Mouse (Mus musculus) midbrain, postnatal 0 days (tissue): ENCODE results near the gene Hnrnpul2. TPM values are rescaled to one million over a fixed set of nuclear protein-coding genes. Genes with fewer than 3 reads are reported as not detected.
A peak's percentile ranks its signal among the peaks of the same experiment; 100 is the strongest.

Experiments used
- ATAC-seq: fragments of 200-750 bp; cut with Nextera tagmentation; 2 replicates; pipeline ENCODE4 v1.8.0; 2017; ENCODE audit warnings: moderate number of reproducible peaks, mild to moderate bottlenecking, moderate TSS enrichment, moderate library complexity; ENCODE audit not compliant: low FRiP score
- DNase-seq: peaks from one replicate; pipeline ENCODE4 v3.0.0-alpha.2; 2015; ENCODE audit warnings: low spot score
- H3K27ac ChIP-seq: fragments of 300-500 bp; sonication (generic); 2 replicates; pipeline ENCODE4 v1.5.1; 2014; ENCODE audit warnings: low read depth, mild to moderate bottlenecking, low read length, mixed read lengths
- H3K27me3 ChIP-seq: fragments of 300-500 bp; sonication (generic); 2 replicates; pipeline ENCODE4 v1.6.1; 2014; ENCODE audit warnings: low read length, control low read depth, mixed read lengths; ENCODE audit not compliant: insufficient read depth
- H3K36me3 ChIP-seq: fragments of 300-500 bp; sonication (generic); 2 replicates; pipeline ENCODE4 v1.6.1; 2014; ENCODE audit warnings: low read length, control low read depth, mixed read lengths; ENCODE audit not compliant: insufficient read depth
- H3K4me1 ChIP-seq: fragments of 300-500 bp; sonication (generic); 2 replicates; pipeline ENCODE4 v1.6.1; 2014; ENCODE audit warnings: mild to moderate bottlenecking, control low read depth, antibody characterized with exemption, low read length, mixed read lengths; ENCODE audit not compliant: insufficient read depth
- H3K4me2 ChIP-seq: fragments of 300-500 bp; sonication (generic); 2 replicates; pipeline ENCODE4 v1.6.1; 2014; ENCODE audit warnings: low read depth, mild to moderate bottlenecking, low read length, mixed read lengths; ENCODE audit not compliant: poor library complexity, severe bottlenecking
- H3K4me3 ChIP-seq: fragments of 300-500 bp; sonication (generic); 2 replicates; pipeline ENCODE4 v1.5.1; 2014; ENCODE audit warnings: low read depth, mild to moderate bottlenecking, low read length, moderate library complexity
- H3K9ac ChIP-seq: fragments of 300-500 bp; sonication (generic); replicated peaks from 2 replicates; pipeline ENCODE4 v1.6.1; 2014; ENCODE audit warnings: mild to moderate bottlenecking, low read length, moderate library complexity, mixed read lengths; ENCODE audit not compliant: poor library complexity, severe bottlenecking
- H3K9me3 ChIP-seq: fragments of 300-500 bp; sonication (generic); 2 replicates; pipeline ENCODE4 v1.6.1; 2016; ENCODE audit warnings: low read length, control low read depth
- CTCF ChIP-seq: IDR thresholded peaks from 2 replicates; pipeline ENCODE4 v1.5.1; 2016; ENCODE audit warnings: antibody characterized with exemption, mild to moderate bottlenecking
- WGBS: fragments of 180-500 bp; shearing (Covaris S2); extraction: QIAGEN DNeasy Blood & Tissue Kit; methylation state at CpG from one replicate; pipeline ENCODE4 v1.1.7; 2014; 5-methylcytosine and 5-hydroxymethylcytosine counted together
- polyA plus RNA-seq: library from polyadenylated mRNA; unstranded; fragments of >200 nt; fragmentation: Nextera tagmentation; extraction: Ambion mirVana; gene quantifications from 2 replicates; pipeline ENCODE4 v1.2.1, GENCODE M21; 2015
- total RNA-seq: library from RNA; depleted of rRNA; stranded (reverse); fragments of >200 nt; gene quantifications from 2 replicates; pipeline ENCODE4 v1.2.3, GENCODE M21; 2014

Hnrnpul2 gene
- total and polyA plus RNA-seq, 2 experiments from 2014 or later, result 5.5 to 25.9 TPM

DNA sequence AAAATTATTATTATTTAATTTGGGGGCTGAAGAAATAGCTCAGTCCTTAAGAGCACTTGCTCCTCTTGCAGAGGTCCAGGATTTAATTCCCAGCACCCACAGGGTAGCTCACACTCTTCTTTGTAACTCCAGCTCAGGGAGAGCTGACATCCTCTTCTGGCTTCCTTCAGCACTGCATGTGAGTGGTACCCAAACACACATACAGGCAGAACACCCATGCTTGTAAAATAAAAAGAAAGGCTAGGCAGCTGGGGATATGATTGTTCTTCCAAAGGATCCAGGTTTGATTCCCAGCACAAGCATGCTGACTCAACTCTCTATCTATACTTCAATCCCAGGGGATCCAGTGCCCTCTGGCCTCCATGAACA, 20.9 kb upstream of the Hnrnpul2 start:
- peak overlapping the region; percentile 52; the same call in 1 of the 2 replicates for H3K4me2 ChIP-seq
- H3K9me3 ChIP-seq, result no peaks in the 10 kb centered on the region
- peak overlapping the region; percentile 43; the same call in 1 of the 2 replicates for H3K27ac ChIP-seq
- no peak for TF ChIP-seq CTCF
- H3K4me1 ChIP-seq, result peaks cover 5% of the 10 kb centered on the region; the same call in 1 of the 2 replicates
- H3K9ac ChIP-seq, result 0 out of 2 replicates have a peak overlapping the region, but pooled peaks have one; percentile 8
- ATAC-seq (no peak), DNase-seq (no peak)
- H3K27me3 ChIP-seq, result no peaks in the 10 kb centered on the region
- peak overlapping the region; percentile 56; the same call in 1 of the 2 replicates for H3K4me3 ChIP-seq
- peaks cover 8% of the 10 kb centered on the region for H3K36me3 ChIP-seq

- Histone ChIP-seq H3K36me3 (peaks cover 12% of the 10 kb centered on the region), H3K27me3 (no peaks in the 10 kb centered on the region), H3K4me1 (peaks cover 5% of the 10 kb centered on the region; the same call in 1 of the 2 replicates), H3K4me2 (peak within 1 kb of the TSS; percentile 47), H3K9ac (peak within 1 kb of the TSS; percentile 51), H3K9me3 (no peaks in the 10 kb centered on the region), H3K27ac (peak within 1 kb of the TSS; percentile 91), H3K4me3 (peak within 1 kb of the TSS; percentile 49)
- peak; percentile 97 for ATAC-seq
- WGBS, result under 1% methylated on average over 30 of the region's 30 CpGs
- DNase-seq, result peak; percentile 99
- TF ChIP-seq CTCF, result no peak
Observed at GRCm38 (mm10) chr19:8802130-8802821, 17.5 kb upstream of the Hnrnpul2 start, which contains the start of gene Zbtb3. Zbtb3 (plus strand) TSS chr19:8802555.

DNA sequence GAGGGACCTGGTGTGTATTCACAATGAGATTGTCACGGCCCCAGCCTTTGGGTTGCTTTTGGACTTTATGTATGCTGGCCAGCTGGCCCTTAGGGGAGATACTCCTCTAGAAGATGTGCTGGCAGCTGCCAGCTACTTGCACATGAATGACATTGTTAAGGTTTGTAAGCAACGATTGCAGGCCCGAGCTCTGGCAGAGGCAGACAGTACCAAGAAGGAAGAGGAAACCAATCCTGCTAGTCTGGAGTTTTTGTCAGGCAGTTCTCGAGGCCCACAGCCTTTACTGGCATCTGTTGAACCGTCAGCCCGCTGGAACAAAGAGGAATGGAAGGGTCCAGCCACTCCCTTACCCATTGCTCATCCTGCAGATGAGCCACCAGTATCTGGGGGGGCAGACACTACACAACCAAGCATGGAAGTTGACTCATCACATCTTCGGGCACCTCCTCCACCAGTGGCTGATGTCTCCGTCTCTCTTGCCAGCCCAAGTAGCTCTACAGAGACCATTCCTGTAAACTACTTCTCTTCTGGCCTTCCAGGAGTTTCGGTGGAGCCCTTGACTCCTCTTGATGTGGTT, 16.5 kb upstream of the Hnrnpul2 start:
- H3K4me2 ChIP-seq, result peak overlapping the region; percentile 47
- no peak for TF ChIP-seq CTCF
- peaks cover 5% of the 10 kb centered on the region; the same call in 1 of the 2 replicates for H3K4me1 ChIP-seq
- H3K27ac ChIP-seq, result peak overlapping the region; percentile 91
- no peaks in the 10 kb centered on the region for H3K27me3 ChIP-seq
- ATAC-seq, result no peak
- H3K9me3 ChIP-seq, result no peaks in the 10 kb centered on the region
- 79% methylated on average over 9 of the region's 9 CpGs for WGBS
- H3K9ac ChIP-seq, result peak overlapping the region; percentile 51; the same call in 1 of the 2 replicates
- H3K4me3 ChIP-seq, result peak overlapping the region; percentile 49
- no peak for DNase-seq
- H3K36me3 ChIP-seq, result peaks cover 14% of the 10 kb centered on the region

GRCm38 (mm10) chr19:8803879-8804660, 15.7 kb upstream of the Hnrnpul2 start:
- WGBS, result 94% methylated on average over 11 of the region's 11 CpGs
- no peak for TF ChIP-seq CTCF
- H3K27me3 ChIP-seq, result no peaks in the 10 kb centered on the region
- H3K36me3 ChIP-seq, result peaks cover 14% of the 10 kb centered on the region
- ATAC-seq, result no peak
- H3K9me3 ChIP-seq, result no peaks in the 10 kb centered on the region
- peaks cover 5% of the 10 kb centered on the region; the same call in 1 of the 2 replicates for H3K4me1 ChIP-seq
- DNase-seq, result no peak
- no peak overlapping the region for H3K4me2 ChIP-seq
- H3K4me3 ChIP-seq, result no peak overlapping the region
- no peak overlapping the region for H3K27ac ChIP-seq
- no peak overlapping the region for H3K9ac ChIP-seq

DNA sequence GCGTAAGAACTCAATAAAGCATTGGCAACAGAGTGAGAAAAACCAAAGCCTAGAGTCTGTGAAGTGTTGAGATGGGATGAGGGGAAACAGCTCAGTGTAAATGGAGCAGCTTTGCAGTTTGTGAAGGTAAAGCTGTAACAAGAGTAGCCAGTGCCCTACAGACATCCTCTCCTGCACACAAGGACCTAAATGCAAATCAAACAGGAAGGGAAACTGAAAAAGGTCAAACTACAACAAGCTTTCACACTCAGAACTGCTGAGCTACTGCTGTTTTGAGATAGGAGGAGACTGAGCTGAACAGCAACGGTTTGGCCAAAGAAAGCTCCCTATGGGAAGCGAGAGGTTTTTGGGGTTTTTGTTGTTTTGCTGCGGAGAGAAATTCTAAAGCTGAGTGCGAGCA, 13.0 kb upstream of the Hnrnpul2 start:
- TF ChIP-seq CTCF, result no peak
- 92% methylated on average over 5 of the region's 5 CpGs for WGBS
- no peak overlapping the region for H3K4me2 ChIP-seq
- H3K4me1 ChIP-seq, result peaks cover 5% of the 10 kb centered on the region; the same call in 1 of the 2 replicates
- H3K9ac ChIP-seq, result no peak overlapping the region
- peaks cover 28% of the 10 kb centered on the region for H3K36me3 ChIP-seq
- ATAC-seq, result no peak
- no peaks in the 10 kb centered on the region for H3K9me3 ChIP-seq
- no peak overlapping the region for H3K27ac ChIP-seq
- H3K27me3 ChIP-seq, result no peaks in the 10 kb centered on the region
- no peak overlapping the region for H3K4me3 ChIP-seq
- no peak for DNase-seq
